Mouse (Mus musculus): ENCODE measurements around the gene Kcnq5.

GRCm38 (mm10) chr1:21634013-21634412, 327.7 kb downstream of the Kcnq5 start:
- no peak for TF ChIP-seq CTCF (IDR thresholded peaks at IDR 0.05; ENCODE audit: control insufficient read depth, insufficient read depth, insufficient replicate concordance, low read depth, low read length)
- no peak for TF ChIP-seq POLR2A (IDR thresholded peaks at IDR 0.05; ENCODE audit: control insufficient read depth, low read depth, low read length)
